Mouse (Mus musculus): ENCODE results near the gene Clec4g.
A peak's percentile ranks its signal among the peaks of the same experiment; 100 is the strongest.

Clec4g gene

GRCm38 (mm10) chr8:3679236-3679635 lies 41.2 kb downstream of the Clec4g start:
- DNase-seq (ENCODE audit: low spot score in 2 of 2) = no peak

DNA sequence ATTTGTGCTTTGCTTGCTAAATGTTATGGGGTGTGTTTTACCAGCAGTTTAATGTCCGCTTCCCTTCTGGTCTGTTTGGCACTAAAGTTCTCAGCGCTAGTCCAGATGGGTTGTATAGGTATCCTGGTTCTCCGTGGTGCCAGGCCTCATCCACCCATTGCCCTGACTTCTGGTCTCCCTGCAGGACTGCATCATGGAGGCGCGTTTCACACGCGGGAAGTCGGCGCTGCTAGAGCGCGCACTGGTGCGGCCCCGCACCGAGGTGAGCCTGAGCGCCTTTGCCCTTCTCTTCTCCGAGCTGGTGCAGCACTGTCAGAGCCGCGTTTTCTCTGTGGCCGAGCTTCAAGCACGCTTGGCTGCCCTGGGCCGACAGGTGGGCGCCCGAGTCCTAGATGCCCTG lies 41.6 kb downstream of the Clec4g start:
- no peak for DNase-seq (ENCODE audit: low spot score in 2 of 2)

DNA sequence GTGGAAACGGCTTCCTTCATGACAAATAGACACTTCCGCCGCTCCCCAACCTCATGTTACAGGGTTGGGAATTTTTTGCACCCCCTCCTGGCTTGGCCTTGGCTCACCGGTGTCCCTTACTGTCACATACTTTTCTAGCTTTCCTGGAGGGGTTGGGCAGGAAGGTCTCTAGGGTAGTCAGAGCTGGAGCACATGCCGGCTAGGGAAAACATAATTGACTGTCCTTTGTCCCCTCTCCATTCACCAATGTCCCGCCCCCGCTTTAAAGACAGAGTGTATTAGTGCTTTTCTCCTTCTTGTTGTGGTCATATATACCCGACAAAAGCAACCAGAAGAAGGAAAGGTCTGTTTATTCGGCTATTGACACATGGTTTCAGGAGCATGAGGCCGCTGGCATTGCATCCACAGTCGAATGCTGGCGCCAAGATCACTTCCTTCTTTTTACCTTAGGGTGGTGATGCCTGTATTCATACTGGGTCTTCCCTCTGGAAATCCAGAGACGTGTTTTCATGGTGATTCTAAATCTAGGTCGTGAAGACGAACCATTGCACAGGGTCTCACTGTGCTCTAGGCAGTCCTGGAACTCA lies 43.4 kb downstream of the Clec4g start:
- DNase-seq (ENCODE audit: low spot score in 2 of 2) = no peak

DNA sequence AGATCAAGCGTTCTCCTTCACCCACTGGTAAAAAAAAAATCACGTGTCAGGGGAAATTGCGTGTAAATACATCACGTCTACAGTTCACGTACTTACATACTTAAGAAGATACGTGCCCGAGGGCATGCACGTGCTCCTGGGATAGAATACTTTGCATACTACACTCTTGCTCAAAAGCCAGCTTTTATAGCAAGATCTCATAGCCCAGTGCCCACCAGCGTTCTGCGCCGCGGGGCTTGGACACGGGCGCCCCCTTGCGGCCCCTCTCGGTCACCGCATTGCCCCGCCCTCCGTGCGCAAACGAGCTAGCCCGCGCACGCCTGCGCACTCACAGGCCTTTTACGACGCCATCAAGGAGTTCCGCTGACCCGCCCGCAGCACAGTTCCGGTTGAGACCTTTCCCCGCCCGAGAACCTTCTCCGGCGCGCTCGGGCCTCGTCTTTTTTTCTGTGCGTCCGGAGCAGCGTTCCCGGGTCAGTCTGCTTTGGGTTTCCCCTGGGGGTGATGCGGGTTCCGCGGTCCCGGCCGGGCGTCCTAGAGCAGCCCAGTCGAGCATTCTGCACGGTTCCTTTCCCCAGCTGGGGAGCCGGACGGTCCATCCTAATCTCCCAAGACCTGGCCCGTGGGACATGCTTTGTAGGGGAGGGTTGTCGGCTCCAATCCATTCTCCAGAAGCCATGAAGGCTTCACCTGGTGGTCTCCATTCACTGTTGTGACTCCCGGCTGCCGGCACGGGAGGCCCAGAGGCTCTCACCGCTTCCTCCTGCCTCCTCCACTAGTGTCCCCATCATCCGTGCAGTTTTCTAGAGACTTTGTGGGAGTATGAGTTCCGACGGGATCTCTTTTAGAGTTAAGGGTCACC lies 44.1 kb downstream of the Clec4g start, which contains the start of gene Trappc5:
Gene Trappc5 (plus strand): TSS at position 169 of the 862 bp plus-strand sequence.
- peak; percentile 91 to 97 for DNase-seq (ENCODE audit: low spot score in 2 of 2)

GRCm38 (mm10) chr8:3674671-3675070 lies 45.8 kb downstream of the Clec4g start:
- DNase-seq (ENCODE audit: low spot score in 2 of 2) = no peak

DNA sequence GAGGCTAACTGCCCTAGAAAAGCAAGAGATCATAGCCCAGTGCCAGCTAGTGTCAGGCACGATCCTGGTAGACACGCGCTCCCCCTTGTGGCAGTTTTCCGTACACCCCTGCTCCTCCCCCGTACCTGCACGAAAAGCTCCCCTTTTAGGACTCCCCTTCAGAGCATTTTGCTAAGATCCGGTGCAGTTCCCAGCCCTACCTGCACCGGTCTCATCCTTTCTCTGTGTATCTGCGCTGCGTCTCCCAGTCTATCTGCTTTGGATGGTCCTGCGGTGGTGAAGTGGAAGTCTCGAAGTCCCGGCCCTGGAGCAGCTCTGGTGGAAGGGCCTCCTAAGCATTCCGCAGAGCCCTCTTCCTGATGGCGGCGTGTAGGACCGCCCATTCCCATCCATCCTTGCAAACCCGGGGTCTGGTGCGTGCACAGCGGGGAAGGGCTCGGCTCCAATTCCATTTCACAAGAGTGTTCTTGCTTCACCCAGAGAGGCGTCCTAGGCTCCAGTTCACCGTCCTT lies 48.4 kb downstream of the Clec4g start, which contains the start of gene Fcor:
Gene Fcor (minus strand): TSS at position 383 of the 512 bp plus-strand sequence.
- peak; percentile 82 to 93 for DNase-seq (ENCODE audit: low spot score in 2 of 2)

DNA sequence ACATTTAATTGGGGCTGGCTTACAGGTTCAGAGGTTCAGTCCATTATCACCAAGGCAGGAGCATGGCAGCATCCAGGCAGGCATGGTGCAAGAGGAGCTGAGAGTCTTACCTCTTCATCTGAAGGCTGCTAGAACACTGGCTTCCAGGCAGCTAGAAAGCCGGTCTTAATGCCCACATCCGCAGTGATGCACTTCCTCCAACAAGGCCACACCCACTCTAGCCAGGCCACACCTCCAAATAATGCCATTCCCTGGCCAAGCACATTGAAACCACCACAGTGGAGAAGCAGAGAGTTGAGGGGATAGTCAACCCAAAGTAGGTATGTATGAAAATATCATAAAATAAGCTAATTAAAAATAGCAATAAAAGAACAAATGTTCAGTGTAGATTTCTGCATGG lies 50.1 kb downstream of the Clec4g start:
- DNase-seq (ENCODE audit: low spot score in 2 of 2) = peak in 1 of 2 experiments; percentile 53

- no peak for DNase-seq (ENCODE audit: low spot score in 2 of 2)
These were observed 54.9 kb downstream of the Clec4g start, which contains the start of gene Mcemp1 for GRCm38 (mm10) chr8:3665507-3665906. TSS of gene Mcemp1 (plus strand) at chr8:3665754.

DNA sequence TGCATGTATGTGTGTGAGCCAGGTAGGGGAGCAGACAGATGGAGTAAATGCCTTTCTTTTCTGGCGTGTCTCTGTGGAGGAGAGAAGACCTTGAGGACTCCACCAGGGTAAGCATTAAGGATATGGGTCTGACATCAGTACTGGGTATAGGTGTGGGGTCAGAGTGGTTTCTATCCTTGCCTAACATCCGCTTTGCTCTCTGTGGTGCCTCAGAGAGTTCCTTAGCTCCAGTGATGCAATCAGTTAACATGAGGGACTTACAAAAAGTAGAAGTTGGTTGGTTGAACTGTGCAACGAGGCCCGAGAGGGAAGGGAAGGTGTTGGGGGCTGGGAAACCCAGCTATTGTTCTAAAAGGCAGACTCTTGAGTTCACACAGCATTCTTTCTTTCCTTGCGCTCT lies 56.0 kb downstream of the Clec4g start:
- peak in 1 of 2 experiments; percentile 33 for DNase-seq (ENCODE audit: low spot score in 2 of 2)

- no peak for DNase-seq (ENCODE audit: low spot score in 2 of 2)
These were observed 59.6 kb downstream of the Clec4g start for GRCm38 (mm10) chr8:3660889-3661288.

All from spleen, postnatal 4 days (tissue).